Mouse (Mus musculus) thymus, adult 2 months (tissue): Measurements from ENCODE around the gene Klk1b3. TPM values are rescaled to one million over a fixed set of nuclear protein-coding genes. Genes with fewer than 3 reads are reported as not detected.

Experiments used
- polyA plus RNA-seq: library from polyadenylated mRNA; depleted of rRNA; stranded (reverse); fragments of >200 nt; gene quantifications from 2 replicates; pipeline ENCODE4 v1.2.3, GENCODE M21; 2012; rRNA removed

The Klk1b3 gene
- polyA plus RNA-seq, 1 experiment, result 0.97 TPM

Other genes with a start within 250 kb of the Klk1b3 start
- 0.84 and 1.1 TPM in 2 replicates for gene Klk1b8, start 247.5 kb upstream of the Klk1b3 start, polyA plus RNA-seq
- 0.57 TPM in 2 replicates for gene Klk1b1, start 231.4 kb upstream of the Klk1b3 start, polyA plus RNA-seq
- gene Klk1b9, start 222.1 kb upstream of the Klk1b3 start, polyA plus RNA-seq, result 1.8 and 2.3 TPM in 2 replicates
- 2.3 and 3.7 TPM in 2 replicates for gene Klk1b11, start 202.3 kb upstream of the Klk1b3 start, polyA plus RNA-seq
- 1.8 and 5.7 TPM in 2 replicates for gene Klk1b26, start 186.0 kb upstream of the Klk1b3 start, polyA plus RNA-seq
- gene Klk1b27, start 145.9 kb upstream of the Klk1b3 start, polyA plus RNA-seq, result 5.2 and 5.3 TPM in 2 replicates
- gene Klk1b21, start 95.9 kb upstream of the Klk1b3 start, polyA plus RNA-seq, result 0.32 TPM in 1 of 2 replicates, not detected in the other
- 0.27 and 0.70 TPM in 2 replicates for gene Klk1b22, start 85.5 kb upstream of the Klk1b3 start, polyA plus RNA-seq
- 0.46 and 0.86 TPM in 2 replicates for gene Klk1b16, start 61.4 kb upstream of the Klk1b3 start, polyA plus RNA-seq
- 0.15 and 0.27 TPM in 2 replicates for gene Klk1b24, start 10.0 kb upstream of the Klk1b3 start, polyA plus RNA-seq
- gene Klk1b4, start 9.2 kb downstream of the Klk1b3 start, polyA plus RNA-seq, result 0.71 and 1.7 TPM in 2 replicates
- gene Klk1b5, start 17.8 kb downstream of the Klk1b3 start, polyA plus RNA-seq, result 0.18 and 0.44 TPM in 2 replicates
- gene Klk1, start 27.2 kb downstream of the Klk1b3 start, polyA plus RNA-seq, result 21.7 and 27.1 TPM in 2 replicates
- not detected in 2 replicates for gene Gm36864, start 38.0 kb downstream of the Klk1b3 start, polyA plus RNA-seq
- 2.4 and 3.6 TPM in 2 replicates for gene 1700028J19Rik, start 48.5 kb downstream of the Klk1b3 start, polyA plus RNA-seq
- gene 2410002F23Rik, start 48.5 kb downstream of the Klk1b3 start, polyA plus RNA-seq, result 173 and 177 TPM in 2 replicates
- 0.16 and 0.24 TPM in 2 replicates for gene Acp4, start 59.2 kb downstream of the Klk1b3 start, polyA plus RNA-seq
- gene Gm15517, start 63.3 kb downstream of the Klk1b3 start, polyA plus RNA-seq, result 1.1 TPM in 1 of 2 replicates, not detected in the other
- gene Clec11a, start 108.7 kb downstream of the Klk1b3 start, polyA plus RNA-seq, result 2.3 and 3.1 TPM in 2 replicates
- gene Shank1, start 112.1 kb downstream of the Klk1b3 start, polyA plus RNA-seq, result 1.1 and 1.9 TPM in 2 replicates
- gene Syt3, start 185.9 kb downstream of the Klk1b3 start, polyA plus RNA-seq, result 2.5 and 2.7 TPM in 2 replicates
- gene 1700008O03Rik, start 187.6 kb downstream of the Klk1b3 start, polyA plus RNA-seq, result 1.8 and 2.1 TPM in 2 replicates
- 0.84 and 1.4 TPM in 2 replicates for gene Lrrc4b, start 230.8 kb downstream of the Klk1b3 start, polyA plus RNA-seq